Mouse (Mus musculus) regulatory T cell (primary cell): Measurements from ENCODE around the gene Mfsd4a.

ENCODE experiments used
- in situ Hi-C: fragments of 300-600 bp; cut with MboI, MseI; formaldehyde crosslinking; loops from one replicate; pipeline ENCODE4 v1.15.1; 2025; ENCODE audit warnings: high pct_unique_total_duplicates

The Mfsd4a gene

GRCm38 (mm10) chr1:132065475-132066172 is 2.2 kb downstream of the Mfsd4a start:
- in situ Hi-C loops: loop anchor here (10.0 kb wide), 1 partner anchor 351 kb away; no protein-coding TSS in a partner anchor

DNA sequence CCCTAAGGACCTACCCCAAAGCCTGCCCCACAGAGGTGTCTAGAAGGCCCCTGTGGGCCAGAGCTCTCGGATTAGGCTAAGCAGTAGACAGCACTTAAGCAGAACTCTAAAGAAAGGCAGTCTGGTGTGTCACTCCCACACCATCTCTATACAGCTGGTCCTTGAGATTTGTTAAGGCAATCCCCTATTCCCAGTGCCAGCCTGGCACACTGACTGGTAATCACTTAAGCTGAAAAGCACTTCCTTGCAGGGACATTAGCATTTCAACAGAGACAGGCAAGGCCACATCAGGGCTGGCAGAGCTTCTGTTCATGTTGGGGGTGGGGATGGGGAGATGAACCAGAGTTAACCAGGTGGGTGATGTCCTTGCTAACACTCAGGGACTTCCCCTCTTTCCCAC is 2.9 kb downstream of the Mfsd4a start:
- in situ Hi-C loops: loop anchor here (10.0 kb wide), 1 partner anchor 350 kb away; no protein-coding TSS in a partner anchor

GRCm38 (mm10) chr1:132063096-132063495 is 4.8 kb downstream of the Mfsd4a start:
- in situ Hi-C loops: loop anchor here (10.0 kb wide), 1 partner anchor 348 kb away; no protein-coding TSS in a partner anchor

DNA sequence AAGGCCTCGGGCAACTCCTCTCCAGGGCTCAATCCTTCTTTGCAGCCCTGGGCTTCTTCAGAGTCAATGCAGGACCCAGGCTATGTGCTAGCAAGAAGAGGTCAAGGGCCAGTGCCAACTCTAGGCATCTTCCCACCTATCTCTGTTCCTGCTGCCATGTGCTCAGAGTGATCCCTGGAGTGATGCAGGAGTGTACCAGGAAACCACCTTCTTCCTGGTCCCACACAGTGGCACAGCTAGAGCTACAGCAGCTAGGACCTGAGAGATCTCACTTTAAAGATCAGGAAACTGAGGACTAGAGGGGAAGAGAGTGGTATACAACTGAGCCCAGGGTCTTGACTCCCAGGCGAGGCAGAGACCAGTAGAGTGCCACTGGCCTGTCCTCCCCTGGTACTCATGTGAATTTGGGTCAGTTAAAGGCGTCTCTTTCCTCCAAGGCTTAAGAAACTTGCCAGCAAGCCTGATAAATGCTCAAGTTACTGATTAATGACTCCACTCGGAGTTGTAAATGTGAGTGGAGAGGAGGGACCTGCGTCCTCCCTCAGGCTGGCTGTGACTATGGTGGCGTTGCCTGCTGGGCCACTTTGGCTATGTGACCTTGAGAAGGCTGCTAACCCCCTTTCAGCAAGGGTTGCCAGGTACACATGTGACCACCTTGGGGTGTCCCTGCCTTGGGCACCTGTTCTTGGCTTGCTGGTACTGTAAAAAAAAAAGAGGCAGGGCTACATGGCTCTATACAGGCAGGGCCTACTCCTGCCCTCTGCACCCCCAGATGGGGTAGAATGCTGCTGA is 5.9 kb downstream of the Mfsd4a start:
- in situ Hi-C loops: loop anchor here (10.0 kb wide), 1 partner anchor 347 kb away; no protein-coding TSS in a partner anchor

DNA sequence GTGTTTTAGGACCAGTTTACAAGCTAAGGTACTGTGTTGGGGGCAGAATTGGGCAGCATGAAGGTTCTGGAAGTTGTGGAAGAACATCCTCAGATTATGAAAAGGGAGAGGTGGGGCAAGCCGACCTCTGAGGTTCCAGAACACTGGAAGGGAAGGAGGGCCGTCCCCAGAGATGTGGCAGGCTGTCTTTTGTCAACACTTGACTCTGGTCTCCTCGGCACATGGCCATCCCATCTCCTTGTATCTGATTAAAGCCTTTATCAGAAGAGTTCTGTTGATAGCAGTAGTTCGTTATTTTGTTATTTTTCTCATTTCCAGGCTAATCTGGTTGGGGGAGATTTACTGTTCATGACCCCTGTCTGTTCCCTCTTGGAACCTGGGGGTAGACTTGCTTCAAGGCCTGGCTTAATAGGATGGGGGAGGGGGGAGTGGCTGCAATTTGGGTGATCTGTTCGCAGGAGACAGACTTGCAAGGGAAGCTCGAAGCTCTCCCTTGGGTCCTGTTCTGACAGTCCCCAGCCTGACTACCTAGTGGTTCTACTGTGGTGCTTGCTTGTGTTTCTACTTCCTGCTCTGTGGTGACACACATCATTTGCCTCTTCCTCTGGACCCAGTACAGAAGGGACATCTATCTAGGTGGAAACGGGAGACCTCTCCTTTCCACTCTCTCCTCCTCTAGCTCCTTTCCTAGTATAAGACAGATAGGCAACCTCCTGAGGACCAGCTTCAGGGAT is 7.7 kb downstream of the Mfsd4a start:
- in situ Hi-C loops: loop anchor here (10.0 kb wide), 1 partner anchor 345 kb away; no protein-coding TSS in a partner anchor

DNA sequence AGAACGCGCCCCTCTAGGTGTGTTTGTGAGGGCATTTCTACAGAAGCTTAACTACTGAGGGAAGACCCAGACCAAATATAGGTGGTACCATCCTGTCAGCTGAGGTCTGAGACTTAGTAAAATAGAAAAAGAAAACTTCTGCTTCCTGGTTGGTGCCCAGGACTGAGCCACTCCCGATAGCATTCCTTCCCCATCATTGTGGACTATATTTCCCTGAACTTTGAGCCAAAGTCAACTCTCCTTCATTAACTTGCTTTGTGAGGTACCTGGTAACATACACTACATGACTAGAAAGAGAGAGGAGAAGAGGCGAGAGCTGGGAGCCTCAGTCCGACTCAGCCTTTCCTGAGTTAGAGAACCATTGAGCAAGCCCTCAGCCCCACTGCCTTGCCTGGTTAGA is 9.3 kb downstream of the Mfsd4a start:
- in situ Hi-C loops: no loop called here

DNA sequence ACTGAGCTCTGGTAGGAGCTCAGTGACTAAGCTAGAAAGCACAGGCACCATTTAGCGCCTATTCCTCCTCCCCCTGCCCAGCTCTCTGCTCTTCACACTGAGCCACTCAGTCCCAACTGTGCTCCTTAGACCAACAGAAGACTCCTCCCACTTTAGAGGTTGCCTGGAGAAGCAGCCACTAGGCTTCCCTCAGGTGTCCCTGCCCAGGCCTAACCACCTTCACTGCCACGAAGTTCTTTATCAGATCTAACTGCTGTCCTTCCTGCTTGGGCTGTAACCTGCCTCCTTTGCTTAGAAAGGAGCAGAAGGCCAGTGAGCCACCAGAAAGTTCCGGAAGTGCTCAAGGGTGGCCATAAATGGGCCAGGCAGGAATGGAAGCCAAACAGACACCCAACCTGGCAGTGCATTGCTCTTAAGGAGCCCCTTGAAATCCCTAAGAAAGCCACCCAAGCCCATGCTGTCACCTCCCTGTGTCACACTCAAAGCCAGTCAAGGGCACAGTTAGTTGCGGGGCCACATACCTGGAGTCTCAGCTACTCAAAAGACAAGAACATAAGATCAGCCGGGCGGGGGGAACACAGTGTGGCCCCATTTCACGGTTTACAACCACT is 12.7 kb downstream of the Mfsd4a start:
- in situ Hi-C loops: no loop called here

- in situ Hi-C loops: no loop called here
These were observed 13.5 kb downstream of the Mfsd4a start for GRCm38 (mm10) chr1:132054387-132054786.

DNA sequence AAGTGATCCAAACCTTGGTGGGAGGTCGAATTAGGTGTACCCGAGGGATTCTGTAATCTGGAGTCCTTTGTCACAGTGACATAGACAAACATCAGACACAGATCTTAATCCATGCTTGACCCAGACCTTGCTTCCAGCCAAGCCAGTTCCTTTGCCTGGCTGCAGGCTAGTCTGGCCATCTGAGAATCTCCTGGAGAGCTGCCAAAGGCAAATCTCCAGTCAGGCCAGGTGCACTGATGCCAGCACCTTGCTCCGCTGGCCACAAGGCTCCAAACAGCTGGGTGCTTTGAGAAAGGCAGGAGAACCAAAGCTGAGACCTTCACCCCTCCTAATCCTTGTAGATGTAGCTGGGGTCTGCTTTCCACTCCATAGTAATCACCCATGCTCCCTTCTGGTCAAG is 16.1 kb downstream of the Mfsd4a start:
- in situ Hi-C loops: no loop called here

DNA sequence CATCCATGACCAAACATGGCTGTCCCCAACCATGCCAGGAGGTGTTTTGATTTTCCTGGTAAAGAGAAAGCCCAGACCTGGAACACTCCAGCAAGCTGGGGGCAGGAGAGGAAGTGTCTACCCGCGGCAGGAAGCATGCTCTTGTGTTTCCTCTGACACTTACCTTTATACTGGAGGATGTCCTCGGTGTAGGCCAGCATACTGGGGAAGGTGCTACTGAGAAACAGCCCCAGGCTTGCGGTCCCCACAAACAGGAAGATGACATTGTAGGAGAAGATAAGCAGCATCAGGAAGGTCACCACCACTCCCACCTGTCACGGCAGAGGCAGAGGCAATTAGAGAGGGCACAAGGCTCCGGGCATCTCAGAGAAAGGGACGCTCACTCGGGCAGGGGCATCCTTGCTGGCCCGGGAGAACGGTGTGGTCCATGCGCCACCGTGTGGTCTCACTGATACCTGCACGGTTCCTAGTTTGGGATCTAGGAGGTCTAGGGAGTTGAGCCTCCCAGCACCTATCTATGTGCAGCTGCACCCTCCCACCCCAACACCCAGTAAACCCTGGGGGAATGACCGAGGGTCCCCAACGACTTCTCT is 21.6 kb downstream of the Mfsd4a start:
- in situ Hi-C loops: loop anchor here (5.0 kb wide), 1 partner anchor 49 kb away; no protein-coding TSS in a partner anchor

DNA sequence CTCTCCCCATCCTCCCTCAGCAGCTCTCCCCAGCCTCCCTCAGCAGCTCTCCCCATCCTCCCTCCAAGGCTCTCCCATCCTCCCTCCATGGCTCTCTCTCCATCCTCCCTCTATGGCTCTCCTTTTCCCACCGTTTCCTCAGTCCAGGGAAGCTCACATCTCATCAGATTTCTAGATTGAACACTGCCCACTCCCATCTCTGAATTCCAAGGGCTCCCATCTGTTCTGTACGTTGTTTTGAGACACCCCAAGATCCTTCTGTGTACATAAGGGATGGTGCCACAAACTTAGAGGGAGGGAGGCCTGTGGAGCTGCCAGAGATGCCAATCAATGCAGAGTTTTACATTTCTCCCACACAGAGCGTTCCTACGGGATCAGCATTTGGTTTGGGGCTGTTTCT is 24.1 kb downstream of the Mfsd4a start:
- in situ Hi-C loops: no loop called here

GRCm38 (mm10) chr1:132040201-132040621 is 27.7 kb downstream of the Mfsd4a start:
- in situ Hi-C loops: no loop called here

DNA sequence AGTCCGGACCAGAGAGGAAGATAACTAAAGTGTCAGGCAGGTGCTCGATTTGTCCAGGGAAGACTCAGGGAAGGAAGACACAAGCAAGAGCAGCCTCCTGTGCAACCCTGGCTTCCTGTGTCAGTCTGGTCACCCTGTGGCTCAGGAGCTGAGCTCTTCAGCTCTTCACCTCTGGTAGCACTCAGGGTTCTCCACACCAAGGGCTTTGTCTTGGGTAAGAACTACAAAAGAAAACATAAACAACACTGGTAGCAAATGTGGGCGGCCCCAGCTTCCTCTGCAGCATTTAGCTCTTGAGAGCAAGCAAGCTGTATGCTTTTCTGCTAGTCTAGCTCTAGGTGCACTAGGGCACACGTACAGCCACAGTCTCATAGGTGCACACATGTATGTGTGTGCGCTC is 29.1 kb downstream of the Mfsd4a start:
- in situ Hi-C loops: no loop called here

DNA sequence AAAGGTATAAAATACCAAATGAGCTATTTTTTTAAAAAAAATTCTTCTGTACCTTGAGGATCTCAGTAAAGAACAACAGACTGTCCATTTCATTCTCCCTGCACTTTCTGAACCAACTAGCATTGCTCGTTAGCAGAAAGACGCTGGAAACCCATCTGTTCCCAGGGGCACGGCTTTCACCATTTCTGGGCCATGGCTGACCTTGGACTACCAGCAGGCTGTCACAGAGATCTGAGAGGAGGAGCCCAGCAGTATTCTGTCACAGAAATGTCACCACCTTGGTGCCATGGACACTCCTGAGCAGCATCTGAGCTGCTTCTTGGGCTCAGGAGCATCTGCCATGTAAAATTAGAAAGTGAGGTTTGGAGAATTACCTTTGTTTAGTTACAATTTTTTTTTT is 30.1 kb downstream of the Mfsd4a start:
- in situ Hi-C loops: no loop called here

DNA sequence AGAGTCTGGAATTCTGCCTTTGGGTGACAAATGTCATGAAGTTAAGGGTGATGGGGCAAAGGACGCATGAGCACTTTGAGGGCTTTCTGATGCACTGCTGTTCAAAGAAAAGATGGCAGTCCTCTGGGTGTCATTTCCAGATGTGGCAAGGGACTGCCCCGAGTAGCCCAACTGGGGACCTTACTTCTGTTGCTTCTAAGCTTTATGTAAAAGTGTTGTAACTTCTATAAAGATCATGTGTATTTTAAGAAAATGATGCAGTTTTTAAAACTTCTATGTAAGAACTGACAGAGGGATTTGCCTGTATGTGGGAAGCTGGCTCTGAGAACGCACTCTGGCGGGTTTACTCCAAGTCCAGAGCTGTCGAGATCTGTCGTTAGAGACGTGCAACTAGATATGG is 35.7 kb downstream of the Mfsd4a start:
- in situ Hi-C loops: no loop called here

- in situ Hi-C loops: no loop called here
These were observed 37.3 kb downstream of the Mfsd4a start for GRCm38 (mm10) chr1:132030574-132030973.

- in situ Hi-C loops: no loop called here
These were observed 39.4 kb downstream of the Mfsd4a start for GRCm38 (mm10) chr1:132028413-132028812.

DNA sequence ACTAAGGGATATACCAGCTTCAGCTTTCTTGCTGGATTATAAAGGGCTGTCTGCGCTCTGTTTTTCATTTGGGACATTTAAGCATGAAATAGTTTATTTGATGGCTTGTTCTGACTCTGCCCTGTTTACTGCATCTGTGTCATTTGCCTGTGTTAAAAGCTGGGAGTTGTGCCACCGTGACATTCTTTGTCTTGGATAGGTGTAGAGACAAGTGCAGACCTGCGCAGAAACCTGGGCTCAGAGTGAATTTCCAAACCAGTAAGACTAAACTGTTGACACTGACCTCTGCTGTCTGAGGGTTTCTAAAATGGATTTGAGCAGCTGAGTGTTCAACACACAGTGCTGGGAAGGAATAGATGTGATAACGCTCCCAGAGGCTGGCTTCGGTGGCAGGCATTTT is 39.9 kb downstream of the Mfsd4a start:
- in situ Hi-C loops: no loop called here

DNA sequence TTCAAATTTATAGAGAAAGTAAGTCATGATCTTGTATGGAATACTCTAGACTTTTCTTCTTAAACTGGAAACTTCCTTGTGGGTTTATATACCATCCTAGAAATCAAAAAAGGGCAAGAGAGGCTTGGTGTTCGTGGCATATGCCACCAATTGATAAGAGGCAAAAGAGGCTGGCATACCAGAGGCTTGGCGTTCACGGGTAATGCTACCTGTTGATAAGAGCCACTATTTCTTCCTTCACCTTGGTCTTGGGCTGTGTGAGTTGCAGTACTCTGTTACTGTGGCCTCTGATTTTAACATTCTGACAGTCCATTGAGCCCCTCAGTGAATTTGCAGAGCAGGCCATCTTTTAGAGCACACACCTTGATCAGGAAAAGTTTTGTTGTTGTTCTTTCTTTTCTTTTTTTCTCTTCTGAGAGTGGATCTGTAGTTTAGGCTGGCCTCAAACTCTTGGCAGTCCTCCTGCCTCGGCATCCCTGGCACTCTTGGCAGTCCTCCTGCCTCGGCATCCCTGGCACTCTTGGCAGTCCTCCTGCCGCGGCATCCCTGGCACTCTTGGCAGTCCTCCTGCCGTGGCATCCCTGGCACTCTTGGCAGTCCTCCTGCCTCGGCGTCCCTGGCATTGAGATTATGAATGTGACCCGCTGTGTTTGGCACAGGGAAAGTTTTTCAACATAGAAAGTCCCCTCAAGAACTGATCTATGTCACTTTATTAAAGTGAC is 40.8 kb downstream of the Mfsd4a start:
- in situ Hi-C loops: no loop called here

DNA sequence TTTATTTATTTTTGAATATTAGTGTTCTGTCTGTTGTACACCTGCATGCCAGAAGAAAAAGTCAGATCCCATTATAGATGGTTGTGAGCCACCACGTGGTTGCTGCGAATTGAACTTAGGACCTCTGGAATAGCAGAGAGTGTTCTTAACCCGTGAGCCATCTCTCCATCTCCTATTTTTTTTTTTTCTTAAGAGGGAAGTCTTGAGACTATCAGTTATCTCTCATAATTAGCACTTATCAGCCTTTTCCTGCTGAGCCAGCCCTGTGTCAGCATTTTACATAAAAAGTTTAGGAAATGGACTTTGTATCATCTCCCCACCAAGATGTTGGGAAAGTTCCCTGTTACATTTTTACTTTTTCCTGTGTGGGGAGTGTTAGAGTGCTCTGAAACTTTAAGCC is 45.8 kb downstream of the Mfsd4a start:
- in situ Hi-C loops: no loop called here

DNA sequence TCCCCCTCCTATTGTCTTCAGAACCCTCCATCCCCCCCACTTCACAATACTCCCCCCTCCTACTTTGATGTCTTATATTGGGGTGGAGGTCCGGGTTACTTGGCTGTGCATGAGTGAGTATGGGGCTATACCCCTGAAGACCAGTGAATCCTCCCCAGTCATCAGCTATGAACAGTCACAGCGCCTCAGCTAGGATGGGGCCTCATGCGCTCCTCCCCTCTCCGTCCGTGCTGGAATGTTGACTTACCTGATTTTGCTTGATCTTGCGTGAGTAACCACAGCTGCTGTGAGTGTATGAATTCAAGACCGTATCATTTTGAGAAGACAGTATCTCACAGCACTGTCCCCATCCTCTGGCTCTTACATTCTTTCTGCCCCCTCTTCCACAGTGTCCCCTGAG is 48.0 kb downstream of the Mfsd4a start:
- in situ Hi-C loops: no loop called here
